Mouse (Mus musculus) heart, adult 2 months (tissue): ENCODE results near the gene Rag1. TPM values are rescaled to one million over a fixed set of nuclear protein-coding genes. Genes with fewer than 3 reads are reported as not detected.

Source experiments
- DNase-seq, 2 experiments: peaks; one replicate each; pipeline ENCODE4 v3.0.0; 2021
- H3K27ac ChIP-seq: fragments of 200-600 bp; 2 replicates; pipeline ENCODE4 v1.8.1; 2022
- H3K27me3 ChIP-seq: fragments of 200-500 bp; 2 replicates; pipeline ENCODE4 v1.6.1; 2012; ENCODE audit warnings: mild to moderate bottlenecking, low read length, inconsistent platforms, mixed read lengths; ENCODE audit not compliant: control insufficient read depth, insufficient read depth
- H3K36me3 ChIP-seq: fragments of 200-500 bp; 2 replicates; pipeline ENCODE4 v1.6.1; 2012; ENCODE audit warnings: low read length, inconsistent platforms; ENCODE audit not compliant: control insufficient read depth, insufficient read depth
- H3K4me1 ChIP-seq: fragments of 200-500 bp; 2 replicates; pipeline ENCODE4 v1.6.1; 2011; ENCODE audit warnings: low read length; ENCODE audit not compliant: control insufficient read depth, insufficient read depth
- H3K4me3 ChIP-seq: fragments of 200-600 bp; 2 replicates; pipeline ENCODE4 v1.8.1; 2022
- H3K79me2 ChIP-seq: fragments of 200-500 bp; replicated peaks from 2 replicates; pipeline ENCODE4 v1.6.1; 2012; ENCODE audit warnings: mild to moderate bottlenecking, inconsistent platforms, low read length, moderate library complexity, mixed read lengths; ENCODE audit not compliant: control insufficient read depth, insufficient read depth
- H3K9ac ChIP-seq: fragments of 200-500 bp; 2 replicates; pipeline ENCODE4 v1.6.1; 2012; ENCODE audit warnings: low read depth, mild to moderate bottlenecking, control low read depth, inconsistent platforms, low read length, mixed read lengths
- CTCF ChIP-seq: fragments of 200-600 bp; IDR thresholded peaks from 2 replicates; pipeline ENCODE4 v1.8.1; 2022; ENCODE audit warnings: antibody characterized with exemption, mild to moderate bottlenecking, moderate library complexity
- EP300 ChIP-seq: fragments of 200-500 bp; IDR thresholded peaks from 2 replicates; pipeline ENCODE4 v1.6.1; 2011; ENCODE audit warnings: low read depth, low read length, control low read depth; ENCODE audit not compliant: insufficient read depth
- POLR2A ChIP-seq: fragments of 200-500 bp; IDR thresholded peaks from 2 replicates; pipeline ENCODE4 v1.6.1; 2011; ENCODE audit warnings: mild to moderate bottlenecking, low read depth, low read length, control low read depth; ENCODE audit not compliant: insufficient read depth
- whole genome bisulfite sequencing: fragments of 180-500 bp; shearing (Covaris S2); methylation state at CpG from one replicate; pipeline ENCODE4 v1.1.7; 2018; 5-methylcytosine and 5-hydroxymethylcytosine counted together
- intact Hi-C: fragments of 180-260 bp; cut with DNase I; formaldehyde crosslinking; loops from one replicate; pipeline ENCODE4 v1.15.1; 2025
- polyA plus RNA-seq: library from polyadenylated mRNA; depleted of rRNA; stranded (reverse); fragments of >200 nt; gene quantifications from 2 replicates; pipeline ENCODE4 v1.2.3, GENCODE M21; 2012
- total RNA-seq, 2 experiments: library from RNA; stranded (reverse); gene quantifications; 2 replicates each; pipeline ENCODE4 v1.2.3; 2021

The Rag1 gene
- total and polyA plus RNA-seq, 3 experiments = 0.02 to 0.05 TPM; not detected in 1

DNA sequence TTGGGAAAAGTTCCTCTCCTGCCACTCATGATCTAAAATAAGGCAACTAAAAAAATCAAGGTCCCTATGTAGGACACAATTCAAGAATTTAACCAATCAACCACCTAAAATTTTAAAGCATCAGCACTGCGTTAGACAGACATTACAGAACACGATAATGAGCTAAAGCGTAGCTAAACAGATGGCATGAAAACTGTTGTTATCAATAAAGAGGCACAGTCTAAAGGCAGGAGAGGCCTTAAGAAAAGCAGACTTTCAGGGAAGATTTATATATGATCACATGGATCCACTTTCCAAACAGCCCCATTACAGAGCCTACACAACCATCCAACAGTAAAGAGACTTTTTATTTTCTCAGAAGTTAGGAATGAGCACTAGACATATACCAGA is 16.4 kb upstream of the Rag1 start:
- no peaks in the 10 kb centered on the region for H3K36me3 ChIP-seq
- H3K4me3 ChIP-seq = no peak overlapping the region
- TF ChIP-seq EP300 (no peak), CTCF (no peak), POLR2A (no peak)

DNA sequence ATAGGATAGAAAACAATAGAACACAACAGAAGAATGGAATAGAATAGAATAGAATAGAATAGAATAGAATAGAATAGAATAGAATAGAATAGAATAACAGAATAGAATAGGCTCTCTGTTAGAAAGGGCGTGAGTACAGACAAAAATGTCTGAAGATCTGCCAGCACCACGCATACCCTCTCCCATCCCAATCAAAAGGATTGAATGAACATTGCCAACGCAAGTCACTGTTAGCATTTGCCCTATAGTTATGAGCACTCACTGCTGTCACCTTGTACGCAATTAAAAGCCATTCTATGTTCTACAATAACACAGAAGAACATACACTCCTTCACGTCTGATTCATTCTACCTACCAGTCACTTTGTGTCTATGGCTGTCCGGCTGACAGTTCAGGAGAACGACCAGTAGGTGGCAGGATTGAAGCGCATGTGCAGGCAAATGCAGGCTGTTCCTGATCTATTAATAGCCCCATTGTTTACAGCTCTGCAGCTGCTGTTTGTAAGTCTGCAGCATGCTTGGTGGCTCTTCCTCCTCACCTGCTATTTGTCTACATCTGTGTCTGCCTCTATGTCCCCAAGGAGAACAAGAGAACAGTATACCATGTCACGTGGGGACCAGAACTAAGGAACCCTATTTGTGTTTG is 15.9 kb upstream of the Rag1 start:
- peaks cover 2% of the 10 kb centered on the region for H3K4me1 ChIP-seq
- TF ChIP-seq POLR2A (no peak), CTCF (no peak; the same call in 1 of the 2 replicates), EP300 (0 out of 2 replicates have a peak, but pooled peaks have one; percentile 41)
- H3K27me3 ChIP-seq = no peaks in the 10 kb centered on the region; the same call in 1 of the 2 replicates
- no peaks in the 10 kb centered on the region for H3K79me2 ChIP-seq
- no peaks in the 10 kb centered on the region for H3K36me3 ChIP-seq
- WGBS = 22% methylated on average over 9 of the region's 9 CpGs
- peak; percentile 70 to 71 for DNase-seq
- intact Hi-C loops = loop anchor here (1.0 to 5.0 kb wide), 2 partner anchors 38 to 206 kb away; no protein-coding TSS in a partner anchor
- no peak overlapping the region for H3K9ac ChIP-seq
- peak overlapping the region; percentile 4; the same call in 1 of the 2 replicates for H3K27ac ChIP-seq
- no peak overlapping the region for H3K4me3 ChIP-seq

More for the DNA sequence above, 16.4 kb upstream of the Rag1 start:
- DNase-seq = no peak
- Histone ChIP-seq H3K27me3 (no peaks in the 10 kb centered on the region; the same call in 1 of the 2 replicates), H3K79me2 (no peaks in the 10 kb centered on the region), H3K4me1 (peaks cover 2% of the 10 kb centered on the region), H3K27ac (peak overlapping the region; percentile 4; the same call in 1 of the 2 replicates), H3K9ac (no peak overlapping the region)
- WGBS = 90% methylated on average over 3 of the region's 3 CpGs
- intact Hi-C loops = loop anchor here (1.0 to 5.0 kb wide), 2 partner anchors 38 to 206 kb away; no protein-coding TSS in a partner anchor

DNA sequence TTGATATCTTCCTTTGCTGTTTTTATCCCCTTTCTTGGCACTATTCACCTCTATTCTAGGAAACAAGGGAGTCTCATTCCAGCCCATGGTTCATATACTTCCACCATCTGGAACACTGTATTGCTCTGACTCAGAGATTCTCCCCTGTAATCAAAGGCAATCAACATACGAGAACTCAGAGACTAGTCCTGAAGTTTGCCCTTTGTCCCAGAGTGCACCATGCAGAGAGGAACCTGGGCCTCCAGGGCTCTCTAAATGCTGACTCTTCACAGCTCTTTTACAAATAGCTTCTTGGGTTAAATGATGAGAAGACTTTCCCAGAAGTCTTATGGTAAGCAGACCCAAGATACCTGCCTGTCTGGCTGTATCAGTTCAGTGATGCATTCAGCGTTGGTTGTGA is 11.2 kb upstream of the Rag1 start:
- DNase-seq = no peak
- Histone ChIP-seq H3K79me2 (no peaks in the 10 kb centered on the region), H3K36me3 (no peaks in the 10 kb centered on the region), H3K4me3 (no peak overlapping the region), H3K4me1 (peaks cover 2% of the 10 kb centered on the region), H3K27me3 (no peaks in the 10 kb centered on the region; the same call in 1 of the 2 replicates), H3K9ac (no peak overlapping the region), H3K27ac (no peak overlapping the region)
- intact Hi-C loops = no loop called here
- TF ChIP-seq POLR2A (no peak), CTCF (no peak)
- WGBS = 67% methylated on average over 2 of the region's 2 CpGs

DNA sequence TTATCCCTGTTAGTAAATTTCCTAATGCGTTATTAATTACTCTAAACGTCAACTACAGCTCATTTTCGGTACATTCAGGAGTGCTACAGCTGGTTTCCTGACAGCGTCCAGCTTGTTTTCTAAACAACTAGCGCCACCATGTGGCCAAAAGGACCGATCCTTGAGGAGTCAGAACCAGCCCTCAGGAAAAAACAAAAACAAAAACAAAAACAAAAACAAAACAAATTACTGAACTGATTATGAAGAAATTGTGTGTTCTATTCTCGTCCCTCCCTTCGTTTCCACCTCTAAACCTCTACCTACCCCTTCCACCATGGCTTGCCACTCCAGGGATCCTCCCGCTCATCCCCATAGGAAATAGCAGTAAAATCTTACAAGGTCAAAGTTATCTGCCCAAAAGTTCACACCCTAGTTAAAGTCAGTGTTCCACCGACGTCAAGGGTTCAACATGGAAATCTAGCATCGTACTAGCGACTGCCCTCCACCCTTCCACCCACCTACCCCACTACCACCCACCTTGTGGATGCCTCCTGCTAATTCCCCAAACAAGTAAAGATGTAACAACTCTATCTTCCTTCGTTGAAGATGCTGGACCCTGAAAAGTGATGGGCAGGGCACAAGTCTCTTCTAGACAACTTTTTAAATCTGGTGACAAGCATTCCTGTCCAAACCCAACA is 3.8 kb upstream of the Rag1 start:
- peak; percentile 46 to 77 for DNase-seq
- TF ChIP-seq CTCF = peak; percentile 80
- no peak for TF ChIP-seq POLR2A
- TF ChIP-seq EP300 = 0 out of 2 replicates have a peak, but pooled peaks have one; percentile 43
- Histone ChIP-seq H3K36me3 (no peaks in the 10 kb centered on the region), H3K9ac (no peak overlapping the region), H3K4me3 (peak overlapping the region; percentile 21; the same call in 1 of the 2 replicates), H3K79me2 (no peaks in the 10 kb centered on the region), H3K27me3 (no peaks in the 10 kb centered on the region; the same call in none of the 2 replicates), H3K27ac (no peak overlapping the region), H3K4me1 (no peaks in the 10 kb centered on the region; the same call in 1 of the 2 replicates)
- WGBS = 15% methylated on average over 14 of the region's 14 CpGs
- intact Hi-C loops = loop anchor here (1.0 to 5.0 kb wide), 3 partner anchors 56 to 181 kb away; no protein-coding TSS in a partner anchor

DNA sequence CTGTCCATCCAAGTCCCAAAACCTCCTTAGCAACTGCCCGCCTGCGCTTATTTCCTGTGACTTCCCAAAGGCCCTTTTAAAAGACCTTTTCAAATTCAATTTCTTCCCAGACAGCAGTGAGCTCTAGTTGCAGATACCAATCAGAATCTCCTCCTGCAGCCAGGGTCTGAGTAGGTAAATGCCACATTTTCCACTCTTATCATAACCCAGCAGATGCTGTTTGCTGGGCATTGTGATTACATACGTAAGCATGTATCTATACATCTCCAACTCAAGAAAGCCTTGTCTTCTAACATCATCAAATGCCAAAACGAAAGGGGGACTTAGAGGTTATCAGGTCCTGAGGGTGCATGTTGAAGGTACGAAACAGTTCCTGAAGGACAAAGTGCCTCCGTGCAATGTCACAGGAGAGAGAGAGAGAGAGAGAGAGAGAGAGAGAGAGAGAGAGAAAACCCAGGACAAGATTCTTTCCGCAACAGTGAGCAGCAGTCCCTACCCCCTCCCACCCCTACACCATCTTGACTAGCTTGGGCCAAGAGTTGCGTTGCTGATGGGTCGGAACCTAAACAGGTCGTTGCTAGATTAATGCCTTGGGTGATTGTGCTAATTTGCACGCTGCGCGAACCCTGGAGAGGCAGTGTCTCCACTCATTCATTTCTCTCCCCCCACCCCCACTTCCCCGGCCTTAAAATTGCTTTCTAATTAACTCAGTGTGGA is 3.1 kb upstream of the Rag1 start:
- WGBS = 37% methylated on average over 14 of the region's 14 CpGs
- Histone ChIP-seq H3K79me2 (no peaks in the 10 kb centered on the region), H3K27ac (no peak overlapping the region), H3K36me3 (no peaks in the 10 kb centered on the region), H3K9ac (no peak overlapping the region), H3K4me1 (no peaks in the 10 kb centered on the region; the same call in 1 of the 2 replicates), H3K4me3 (peak overlapping the region; percentile 21; the same call in 1 of the 2 replicates), H3K27me3 (no peaks in the 10 kb centered on the region; the same call in none of the 2 replicates)
- no peak for DNase-seq
- intact Hi-C loops = loop anchor here (2.0 to 5.0 kb wide), 2 partner anchors 56 to 125 kb away; no protein-coding TSS in a partner anchor
- TF ChIP-seq POLR2A (no peak), EP300 (no peak)
